Mouse (Mus musculus) G1E (cell line): Measurements from ENCODE around the gene Spata17. TPM values are rescaled to one million over a fixed set of nuclear protein-coding genes. Genes with fewer than 3 reads are reported as not detected.

ENCODE experiments used
- ATAC-seq: 2 replicates; pipeline ENCODE4 v1.8.0; 2016; ENCODE audit warnings: mild to moderate bottlenecking; ENCODE audit not compliant: insufficient number of reproducible peaks, poor library complexity, low FRiP score, severe bottlenecking; ENCODE audit errors: extremely low read depth
- DNase-seq: peaks from one replicate; pipeline ENCODE4 v3.0.0; 2012; ENCODE audit warnings: low spot score
- H3K27me3 ChIP-seq: 2 replicates; pipeline ENCODE4 v1.6.1; 2012; ENCODE audit warnings: mild to moderate bottlenecking, low read length, inconsistent platforms; ENCODE audit not compliant: insufficient read depth
- H3K36me3 ChIP-seq: replicated peaks from 2 replicates; pipeline ENCODE3; 2012; ENCODE audit warnings: mild to moderate bottlenecking, inconsistent platforms
- H3K4me1 ChIP-seq: 2 replicates; pipeline ENCODE4 v1.6.1; 2012; ENCODE audit warnings: low read depth, low read length, inconsistent platforms, mixed read lengths; ENCODE audit not compliant: insufficient read depth
- H3K4me3 ChIP-seq: 2 replicates; pipeline ENCODE4 v1.5.1; 2012; ENCODE audit warnings: low read depth, mild to moderate bottlenecking, inconsistent platforms, low read length, moderate library complexity, mixed read lengths
- H3K9me3 ChIP-seq: replicated peaks from 2 replicates; pipeline ENCODE4 v1.6.1; 2012; ENCODE audit warnings: inconsistent platforms
- CTCF ChIP-seq: IDR thresholded peaks from 2 replicates; pipeline ENCODE4 v1.5.1; 2012; ENCODE audit warnings: low read depth, low read length, inconsistent platforms, mixed read lengths
- GATA1 ChIP-seq: IDR thresholded peaks from 2 replicates; pipeline ENCODE4 v1.6.1; 2012; ENCODE audit warnings: borderline replicate concordance, low read length, inconsistent platforms, mixed read lengths
- GATA2 ChIP-seq: IDR thresholded peaks from 2 replicates; pipeline ENCODE4 v1.6.1; 2012; ENCODE audit warnings: low read depth, low read length, inconsistent platforms, borderline replicate concordance
- POLR2AphosphoS5 ChIP-seq: IDR thresholded peaks from 2 replicates; pipeline ENCODE4 v1.6.1; 2012; ENCODE audit warnings: low read depth, low read length, inconsistent platforms; ENCODE audit not compliant: insufficient replicate concordance
- TAL1 ChIP-seq: conservative IDR thresholded peaks from 2 replicates; pipeline ENCODE4 v1.6.1; 2012; ENCODE audit warnings: low read depth, low read length, inconsistent platforms, mixed read lengths
- polyA plus RNA-seq: library from polyadenylated mRNA; stranded (reverse); fragments of >175 nt; gene quantifications from 2 replicates; pipeline ENCODE4 v1.2.3, GENCODE M21; 2012
- total RNA-seq, 2 experiments: library from RNA; stranded (forward) in 1 of 2; stranded (reverse) in 1 of 2; fragments of 200-1000 nt in 1 of 2; fragments of >200 nt in 1 of 2; fragmentation: Nextera tagmentation in 1 of 2; gene quantifications; 2 replicates each; pipeline ENCODE4 v1.2.3; 2014 to 2017

Spata17 gene
- total and polyA plus RNA-seq, 3 experiments = 0.66 to 3.8 TPM; not detected in 1

DNA sequence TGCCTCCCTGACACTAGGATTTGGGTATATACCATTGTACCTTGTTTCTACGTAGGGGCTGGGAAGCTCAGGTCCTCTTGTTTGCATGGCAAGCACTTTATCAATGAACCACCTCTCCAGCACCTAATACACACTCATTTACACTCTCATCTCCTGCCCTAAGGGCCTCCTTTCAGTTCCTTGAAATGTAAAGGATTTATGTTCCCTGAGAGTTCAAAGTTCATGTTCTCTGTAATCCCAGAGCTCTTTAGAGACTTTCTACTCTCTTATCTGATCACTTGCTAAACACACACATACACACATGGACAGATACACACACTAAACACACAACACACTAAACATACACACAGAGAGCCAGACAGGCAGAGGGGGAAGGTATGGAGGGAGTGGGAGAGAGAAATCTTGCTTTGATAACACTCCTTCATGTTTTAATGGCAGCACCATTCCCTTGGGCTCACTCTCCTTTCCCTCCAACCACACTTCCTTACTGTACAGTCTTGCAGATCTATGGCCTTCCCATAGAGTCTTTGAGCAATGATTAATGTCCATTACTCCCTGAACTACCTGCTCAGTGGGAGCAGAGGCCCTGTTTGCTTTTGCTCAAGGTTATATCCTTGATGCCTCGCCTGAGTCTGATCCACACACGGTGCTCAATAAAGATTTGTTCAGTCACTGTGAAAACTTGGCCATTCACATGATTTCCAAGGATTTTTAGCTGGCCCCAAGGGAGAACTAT is 126.4 kb downstream of the Spata17 start:
- DNase-seq (no peak), ATAC-seq (no peak)
- TF ChIP-seq POLR2AphosphoS5 (no peak), GATA1 (no peak), CTCF (no peak), TAL1 (no peak), GATA2 (no peak)
- H3K27me3 ChIP-seq = no peaks in the 10 kb centered on the region
- no peak overlapping the region for H3K4me3 ChIP-seq
- H3K4me1 ChIP-seq = no peaks in the 10 kb centered on the region
- H3K9me3 ChIP-seq = peaks cover 37% of the 10 kb centered on the region
- H3K36me3 ChIP-seq = no peaks in the 10 kb centered on the region

- ATAC-seq = no peak
- no peak for TF ChIP-seq CTCF
- DNase-seq = no peak
- Histone ChIP-seq H3K9me3 (peaks cover 31% of the 10 kb centered on the region), H3K27me3 (no peaks in the 10 kb centered on the region), H3K36me3 (no peaks in the 10 kb centered on the region), H3K4me1 (no peaks in the 10 kb centered on the region), H3K4me3 (no peak overlapping the region)
Measured at GRCm38 (mm10) chr1:187086027-187086426, 129.2 kb downstream of the Spata17 start.

DNA sequence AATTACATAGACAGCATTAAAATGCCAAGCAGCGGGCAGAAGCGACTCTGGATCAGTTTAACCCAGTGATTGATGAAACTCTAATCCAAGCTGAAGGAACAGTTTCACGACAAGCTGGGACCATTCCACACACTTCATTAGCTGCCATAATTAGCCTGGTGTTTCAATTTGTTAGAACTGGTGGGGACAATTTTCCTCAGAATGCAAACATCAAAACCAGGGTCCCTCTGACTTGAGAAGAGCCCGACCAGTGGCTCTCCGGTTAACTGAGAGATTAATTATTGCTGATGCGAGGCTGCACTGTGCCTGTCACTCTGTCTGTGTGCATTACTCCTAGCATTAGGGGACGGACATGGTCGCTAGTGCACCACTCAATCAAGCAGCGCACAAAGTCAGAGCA is 137.9 kb downstream of the Spata17 start:
- DNase-seq (no peak), ATAC-seq (no peak)
- Histone ChIP-seq H3K4me3 (no peak overlapping the region), H3K9me3 (peaks cover 19% of the 10 kb centered on the region), H3K27me3 (no peaks in the 10 kb centered on the region), H3K4me1 (no peaks in the 10 kb centered on the region), H3K36me3 (no peaks in the 10 kb centered on the region)
- TF ChIP-seq TAL1 (no peak), CTCF (no peak), GATA1 (no peak), POLR2AphosphoS5 (no peak), GATA2 (no peak)

- Histone ChIP-seq H3K4me1 (no peaks in the 10 kb centered on the region), H3K36me3 (no peaks in the 10 kb centered on the region), H3K9me3 (peaks cover 20% of the 10 kb centered on the region), H3K4me3 (no peak overlapping the region), H3K27me3 (no peaks in the 10 kb centered on the region)
- no peak for ATAC-seq
- no peak for DNase-seq
- no peak for TF ChIP-seq GATA2
- TF ChIP-seq POLR2AphosphoS5 = no peak
- no peak for TF ChIP-seq TAL1
- TF ChIP-seq GATA1 = no peak
- TF ChIP-seq CTCF = no peak
Measured at GRCm38 (mm10) chr1:187077043-187077334, 138.3 kb downstream of the Spata17 start.

DNA sequence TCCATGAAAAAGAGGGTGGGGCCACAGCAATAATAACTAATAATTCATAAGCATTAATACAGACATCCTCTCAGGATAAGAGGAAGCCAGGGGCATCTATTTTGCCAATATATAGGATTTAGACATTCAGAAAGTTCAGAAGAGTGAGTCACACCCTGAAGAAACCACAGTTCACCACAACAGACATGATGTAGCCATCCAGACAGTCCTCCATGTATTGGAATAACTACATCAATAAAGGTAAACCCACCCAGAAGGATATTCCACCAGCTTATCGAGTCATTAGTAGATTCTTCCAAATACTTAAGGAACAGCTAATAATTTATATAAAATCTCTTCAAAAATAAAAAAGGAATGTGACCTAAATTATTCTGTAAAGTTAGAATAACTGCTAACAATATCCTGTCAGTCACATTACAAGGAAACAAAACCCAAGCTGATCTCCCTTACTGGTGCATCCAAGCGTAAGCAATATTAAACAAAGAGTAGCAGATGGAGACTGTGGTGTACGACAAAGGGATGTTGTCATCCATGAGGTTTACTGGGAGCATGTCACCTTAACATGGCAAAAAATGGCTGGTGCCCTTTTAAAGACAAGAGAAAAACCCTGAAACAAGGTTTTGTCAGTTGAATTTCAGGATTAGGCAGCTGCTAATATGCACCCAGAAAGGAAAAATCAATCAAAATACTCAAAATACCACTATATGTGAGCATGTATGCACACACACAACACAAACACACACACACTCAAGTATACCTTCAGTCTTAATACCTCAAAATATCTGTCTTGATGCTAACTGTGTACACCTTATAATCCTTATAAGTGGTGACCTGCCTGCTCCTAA is 138.8 kb downstream of the Spata17 start:
- TF ChIP-seq CTCF (no peak), POLR2AphosphoS5 (no peak), GATA2 (no peak), GATA1 (no peak), TAL1 (no peak)
- no peak for DNase-seq
- ATAC-seq = no peak
- Histone ChIP-seq H3K36me3 (no peaks in the 10 kb centered on the region), H3K27me3 (no peaks in the 10 kb centered on the region), H3K9me3 (peaks cover 23% of the 10 kb centered on the region), H3K4me3 (no peak overlapping the region), H3K4me1 (no peaks in the 10 kb centered on the region)

DNA sequence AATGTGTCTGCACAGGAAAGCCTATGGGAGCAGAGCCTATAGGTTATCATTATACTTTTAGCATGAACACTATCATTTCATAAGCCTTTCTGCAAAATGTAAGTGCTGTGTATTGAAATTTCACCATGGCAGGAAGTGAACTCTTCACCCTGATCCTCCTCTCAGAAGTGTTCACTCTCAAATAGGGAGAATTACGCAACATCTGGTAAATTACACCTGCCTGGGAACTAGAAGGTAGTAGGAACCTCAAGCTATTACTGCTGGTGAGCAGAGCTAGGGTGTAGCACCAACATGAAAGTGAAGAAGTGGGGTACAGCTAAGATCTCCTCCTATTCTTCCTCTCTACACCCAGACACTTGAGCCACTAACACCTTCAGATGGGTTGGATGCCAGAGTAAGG is 155.4 kb downstream of the Spata17 start:
- no peak for TF ChIP-seq CTCF
- TF ChIP-seq TAL1 = no peak
- TF ChIP-seq GATA1 = no peak
- TF ChIP-seq POLR2AphosphoS5 = no peak
- TF ChIP-seq GATA2 = no peak
- no peaks in the 10 kb centered on the region for H3K27me3 ChIP-seq
- ATAC-seq (no peak), DNase-seq (no peak)
- H3K36me3 ChIP-seq = no peaks in the 10 kb centered on the region
- peaks cover 34% of the 10 kb centered on the region for H3K9me3 ChIP-seq
- H3K4me3 ChIP-seq = no peak overlapping the region
- H3K4me1 ChIP-seq = no peaks in the 10 kb centered on the region
